Mouse (Mus musculus) E14TG2a.4 (cell line): Measurements from ENCODE around the gene Atxn7l1.

ENCODE experiments used
- H3K27me3 ChIP-seq: 2 replicates; pipeline ENCODE4 v1.6.1; 2014; ENCODE audit warnings: low read length, control low read depth; ENCODE audit not compliant: insufficient read depth
- H3K36me3 ChIP-seq: 2 replicates; pipeline ENCODE4 v1.6.1; 2014; ENCODE audit warnings: low read length, control low read depth; ENCODE audit not compliant: insufficient read depth
- H3K4me1 ChIP-seq: replicated peaks from 2 replicates; pipeline ENCODE4 v1.6.1; 2014; ENCODE audit warnings: low read depth, low read length, control low read depth
- H3K4me3 ChIP-seq: replicated peaks from 2 replicates; pipeline ENCODE4 v1.5.1; 2014; ENCODE audit warnings: mild to moderate bottlenecking, low read length
- H3K9me3 ChIP-seq: 2 replicates; pipeline ENCODE4 v1.6.1; 2014; ENCODE audit warnings: low read length, control low read depth
- CTCF ChIP-seq: conservative IDR thresholded peaks from 2 replicates; pipeline ENCODE4 v1.5.1; 2014; ENCODE audit warnings: low read length
- NANOG ChIP-seq: IDR thresholded peaks from 2 replicates; pipeline ENCODE4 v1.6.1; 2014; ENCODE audit warnings: borderline replicate concordance, low read length, mixed read lengths
- POU5F1 ChIP-seq: IDR thresholded peaks from 2 replicates; pipeline ENCODE4 v1.6.1; 2014; ENCODE audit warnings: low read length, borderline replicate concordance

Atxn7l1 gene

GRCm38 (mm10) chr12:33218215-33218859, 70.8 kb downstream of the Atxn7l1 start:
- Histone ChIP-seq H3K27me3 (peaks cover 14% of the 10 kb centered on the region; the same call in 1 of the 2 replicates), H3K9me3 (no peaks in the 10 kb centered on the region), H3K36me3 (no peaks in the 10 kb centered on the region), H3K4me1 (peaks cover 40% of the 10 kb centered on the region), H3K4me3 (no peak overlapping the region)
- TF ChIP-seq CTCF (no peak), POU5F1 (no peak), NANOG (no peak)

- no peak overlapping the region for H3K4me3 ChIP-seq
- peaks cover 14% of the 10 kb centered on the region; the same call in 1 of the 2 replicates for H3K27me3 ChIP-seq
- H3K9me3 ChIP-seq = no peaks in the 10 kb centered on the region
- H3K4me1 ChIP-seq = peaks cover 46% of the 10 kb centered on the region
- no peak for TF ChIP-seq POU5F1
- TF ChIP-seq CTCF = no peak
- TF ChIP-seq NANOG = no peak
- no peaks in the 10 kb centered on the region for H3K36me3 ChIP-seq
These were observed 71.9 kb downstream of the Atxn7l1 start for GRCm38 (mm10) chr12:33219436-33219835.

- peaks cover 14% of the 10 kb centered on the region; the same call in 1 of the 2 replicates for H3K27me3 ChIP-seq
- H3K4me1 ChIP-seq = peaks cover 53% of the 10 kb centered on the region
- H3K4me3 ChIP-seq = no peak overlapping the region
- H3K36me3 ChIP-seq = no peaks in the 10 kb centered on the region
- no peaks in the 10 kb centered on the region for H3K9me3 ChIP-seq
- TF ChIP-seq NANOG (no peak), POU5F1 (no peak), CTCF (no peak)
These were observed 72.6 kb downstream of the Atxn7l1 start for GRCm38 (mm10) chr12:33220081-33220480.

DNA sequence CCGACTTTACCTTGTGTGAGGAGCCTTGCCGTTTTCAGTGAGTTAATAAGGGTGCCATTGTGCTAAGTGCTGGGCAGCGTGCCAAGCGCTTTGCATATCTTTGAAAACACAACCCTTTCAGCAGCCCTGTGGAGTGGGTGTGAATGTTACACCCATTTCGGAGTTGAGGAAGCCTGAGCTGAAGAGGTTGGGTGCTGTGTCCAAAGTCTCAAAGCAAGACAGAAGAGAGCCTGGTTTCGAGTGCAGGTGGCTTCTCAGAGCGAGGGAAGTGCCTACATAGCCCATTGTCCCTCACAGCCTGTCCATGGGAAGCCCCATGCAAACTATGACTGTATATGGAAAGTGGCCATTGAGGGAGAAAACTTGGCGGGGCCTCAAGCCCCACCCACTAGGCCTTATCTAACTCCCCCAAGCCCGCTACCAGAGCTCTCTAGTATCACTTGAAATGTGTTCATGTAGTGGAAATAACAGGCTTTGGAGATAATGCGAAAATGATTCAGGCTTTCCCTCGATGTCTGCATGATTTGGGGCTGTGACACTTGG, 73.1 kb downstream of the Atxn7l1 start:
- Histone ChIP-seq H3K4me1 (peaks cover 57% of the 10 kb centered on the region), H3K27me3 (peaks cover 14% of the 10 kb centered on the region; the same call in 1 of the 2 replicates), H3K36me3 (no peaks in the 10 kb centered on the region), H3K4me3 (0 out of 2 replicates have a peak overlapping the region, but pooled peaks have one; percentile 7), H3K9me3 (no peaks in the 10 kb centered on the region)
- TF ChIP-seq NANOG (no peak), POU5F1 (no peak), CTCF (no peak)

DNA sequence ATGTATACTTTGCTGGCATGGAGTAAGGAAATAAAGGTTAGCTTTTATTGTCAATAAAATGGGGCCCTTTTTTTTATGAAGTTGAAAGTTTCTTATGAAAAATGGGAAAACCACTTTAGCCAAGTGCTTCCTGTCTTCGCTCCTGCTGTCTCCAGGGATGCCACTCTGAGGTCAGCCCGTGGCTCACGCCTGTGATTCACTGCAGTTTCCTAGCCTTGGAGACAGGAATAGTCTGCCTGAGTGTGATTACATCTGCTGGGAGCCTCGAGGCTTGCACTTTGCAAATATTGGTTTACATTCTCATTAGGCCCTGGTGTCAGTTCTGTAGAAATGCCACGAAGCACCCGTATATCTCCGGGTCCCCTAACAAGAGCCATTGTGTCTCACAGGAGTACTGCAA, 74.7 kb downstream of the Atxn7l1 start:
- H3K4me1 ChIP-seq = peaks cover 49% of the 10 kb centered on the region
- H3K36me3 ChIP-seq = no peaks in the 10 kb centered on the region
- peaks cover 14% of the 10 kb centered on the region; the same call in 1 of the 2 replicates for H3K27me3 ChIP-seq
- no peak for TF ChIP-seq NANOG
- TF ChIP-seq POU5F1 = no peak
- no peak for TF ChIP-seq CTCF
- no peak overlapping the region for H3K4me3 ChIP-seq
- H3K9me3 ChIP-seq = no peaks in the 10 kb centered on the region

GRCm38 (mm10) chr12:33225117-33225541, 77.6 kb downstream of the Atxn7l1 start:
- H3K4me1 ChIP-seq = peaks cover 40% of the 10 kb centered on the region
- no peak for TF ChIP-seq CTCF
- TF ChIP-seq NANOG = no peak
- no peak for TF ChIP-seq POU5F1
- no peaks in the 10 kb centered on the region for H3K9me3 ChIP-seq
- 0 out of 2 replicates have a peak, but pooled peaks cover 3% of the 10 kb centered on the region for H3K27me3 ChIP-seq
- H3K4me3 ChIP-seq = 0 out of 2 replicates have a peak overlapping the region, but pooled peaks have one; percentile 4
- H3K36me3 ChIP-seq = no peaks in the 10 kb centered on the region

DNA sequence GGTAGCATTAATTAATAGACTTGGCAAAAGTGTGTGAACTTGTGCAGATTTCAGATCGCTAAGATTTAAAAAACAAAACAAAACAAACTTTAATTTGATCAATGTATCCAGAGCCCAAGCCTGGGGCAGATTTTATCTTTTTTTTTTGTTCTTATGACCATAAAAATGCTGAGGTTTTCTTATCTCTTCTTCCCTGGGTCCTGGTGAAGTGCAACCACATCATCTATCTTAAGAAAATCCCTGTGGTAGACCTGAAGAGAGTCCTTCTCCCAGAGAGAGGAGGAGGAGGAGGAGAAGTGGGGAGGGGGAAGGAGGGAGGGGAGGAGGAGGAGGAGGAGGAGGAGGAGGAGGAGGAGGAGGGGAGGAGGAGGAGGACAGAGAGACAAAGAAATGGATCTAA, 78.5 kb downstream of the Atxn7l1 start:
- no peaks in the 10 kb centered on the region for H3K9me3 ChIP-seq
- TF ChIP-seq POU5F1 (no peak), CTCF (no peak), NANOG (no peak)
- H3K4me1 ChIP-seq = peaks cover 31% of the 10 kb centered on the region
- H3K27me3 ChIP-seq = no peaks in the 10 kb centered on the region
- no peak overlapping the region for H3K4me3 ChIP-seq
- no peaks in the 10 kb centered on the region for H3K36me3 ChIP-seq

- Histone ChIP-seq H3K4me1 (peaks cover 30% of the 10 kb centered on the region), H3K27me3 (no peaks in the 10 kb centered on the region), H3K9me3 (no peaks in the 10 kb centered on the region), H3K4me3 (no peak overlapping the region), H3K36me3 (no peaks in the 10 kb centered on the region)
- TF ChIP-seq POU5F1 = no peak
These were observed 79.1 kb downstream of the Atxn7l1 start for GRCm38 (mm10) chr12:33226596-33226995.

- Histone ChIP-seq H3K36me3 (no peaks in the 10 kb centered on the region), H3K9me3 (peaks cover under 1% of the 10 kb centered on the region; the same call in 1 of the 2 replicates), H3K4me3 (no peak overlapping the region), H3K27me3 (no peaks in the 10 kb centered on the region), H3K4me1 (peaks cover 17% of the 10 kb centered on the region)
- TF ChIP-seq NANOG = no peak
- TF ChIP-seq CTCF = no peak
These were observed 87.8 kb downstream of the Atxn7l1 start for GRCm38 (mm10) chr12:33235314-33235713.
